Mouse (Mus musculus): Measurements from ENCODE around the gene Egfr. TPM values are rescaled to one million over a fixed set of nuclear protein-coding genes. Genes with fewer than 3 reads are reported as not detected.

The Egfr gene
- polyA plus RNA-seq, 1 experiment from 2014 or later: 14.5 TPM

GRCm38 (mm10) chr11:16769709-16770303 lies 17.8 kb downstream of the Egfr start:
- Histone ChIP-seq H3K27me3 (replicated peaks; ENCODE audit: insufficient read depth, low read length) (no peaks in the 10 kb centered on the region), H3K4me2 (replicated peaks; ENCODE audit: low read depth, low read length) (no peak overlapping the region), H3K4me3 (ENCODE audit: low read depth, low read length) (no peak overlapping the region), H3K4me1 (ENCODE audit: insufficient read depth, low read depth, low read length) (peaks cover 6% of the 10 kb centered on the region), H3K27ac (ENCODE audit: low read length) (peak overlapping the region; percentile 49), H3K9ac (replicated peaks; ENCODE audit: low read depth) (no peak overlapping the region), H3K9me3 (ENCODE audit: low read length) (no peaks in the 10 kb centered on the region), H3K36me3 (ENCODE audit: insufficient read depth, low read length) (no peaks in the 10 kb centered on the region)
- DNase-seq (ENCODE audit: low spot score) (peak; percentile 52), ATAC-seq (peak; percentile 83)
- peak; percentile 26; the same call in 1 of the 2 replicates for TF ChIP-seq EP300 (IDR thresholded peaks at IDR 0.05)
- TF ChIP-seq CTCF (IDR thresholded peaks at IDR 0.05): no peak
- WGBS: 29% methylated on average over 3 of the region's 3 CpGs

DNA sequence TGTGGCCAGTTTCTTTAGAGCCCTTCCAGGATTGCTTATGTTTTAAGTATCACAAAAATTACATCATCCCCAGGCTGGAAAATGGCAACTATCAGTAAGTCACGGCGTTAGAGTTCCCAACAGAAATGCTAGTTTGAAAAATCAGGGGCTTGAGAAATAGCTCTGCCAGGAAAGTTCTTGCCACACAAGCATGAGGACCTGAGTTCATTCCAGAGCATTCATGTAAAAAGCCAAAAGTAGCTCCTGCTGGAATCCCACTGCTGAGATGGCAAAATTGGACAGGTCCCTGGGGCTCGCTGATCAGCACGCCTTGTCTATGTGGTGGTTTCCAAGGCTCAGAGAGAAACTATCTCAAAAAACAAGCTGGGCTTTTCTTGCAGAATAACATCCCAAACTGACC lies 19.0 kb downstream of the Egfr start:
- Histone ChIP-seq H3K27ac (ENCODE audit: low read length) (no peak overlapping the region), H3K36me3 (ENCODE audit: insufficient read depth, low read length) (no peaks in the 10 kb centered on the region), H3K4me3 (ENCODE audit: low read depth, low read length) (no peak overlapping the region), H3K4me1 (ENCODE audit: insufficient read depth, low read depth, low read length) (peaks cover 6% of the 10 kb centered on the region), H3K9me3 (ENCODE audit: low read length) (no peaks in the 10 kb centered on the region), H3K27me3 (replicated peaks; ENCODE audit: insufficient read depth, low read length) (no peaks in the 10 kb centered on the region), H3K9ac (replicated peaks; ENCODE audit: low read depth) (no peak overlapping the region), H3K4me2 (replicated peaks; ENCODE audit: low read depth, low read length) (no peak overlapping the region)
- TF ChIP-seq CTCF (IDR thresholded peaks at IDR 0.05) (no peak), EP300 (IDR thresholded peaks at IDR 0.05) (no peak)
- ATAC-seq (no peak), DNase-seq (ENCODE audit: low spot score) (peak; percentile 24)
- WGBS: 61% methylated on average over 4 of the region's 4 CpGs

DNA sequence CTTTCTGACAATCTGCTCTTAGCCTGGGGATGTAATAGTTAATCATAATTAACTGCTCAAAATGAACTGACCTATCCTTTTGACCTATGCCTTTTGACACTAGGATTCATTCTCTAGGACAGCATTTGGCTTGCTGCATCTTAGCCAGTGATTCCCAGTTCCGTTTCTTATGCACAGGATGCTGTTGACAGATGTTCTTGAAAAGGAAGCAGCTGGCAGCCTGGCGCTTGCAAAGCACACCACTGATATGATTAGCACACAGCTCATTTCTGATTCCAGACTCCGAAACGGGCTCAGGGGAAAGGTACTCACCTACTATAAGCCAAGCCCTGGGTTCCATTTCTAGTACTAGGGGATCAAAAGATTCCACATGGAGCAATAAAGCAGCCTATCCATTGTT lies 20.7 kb downstream of the Egfr start:
- Histone ChIP-seq H3K36me3 (ENCODE audit: insufficient read depth, low read length) (no peaks in the 10 kb centered on the region), H3K4me2 (replicated peaks; ENCODE audit: low read depth, low read length) (no peak overlapping the region), H3K27ac (ENCODE audit: low read length) (no peak overlapping the region), H3K4me3 (ENCODE audit: low read depth, low read length) (no peak overlapping the region), H3K4me1 (ENCODE audit: insufficient read depth, low read depth, low read length) (peaks cover 6% of the 10 kb centered on the region; the same call in 1 of the 2 replicates), H3K27me3 (replicated peaks; ENCODE audit: insufficient read depth, low read length) (no peaks in the 10 kb centered on the region), H3K9ac (replicated peaks; ENCODE audit: low read depth) (no peak overlapping the region), H3K9me3 (ENCODE audit: low read length) (no peaks in the 10 kb centered on the region)
- ATAC-seq (no peak), DNase-seq (ENCODE audit: low spot score) (peak; percentile 26)
- TF ChIP-seq CTCF (IDR thresholded peaks at IDR 0.05): no peak
- no peak for TF ChIP-seq EP300 (IDR thresholded peaks at IDR 0.05)
- WGBS: 23% methylated on average over 4 of the region's 4 CpGs

DNA sequence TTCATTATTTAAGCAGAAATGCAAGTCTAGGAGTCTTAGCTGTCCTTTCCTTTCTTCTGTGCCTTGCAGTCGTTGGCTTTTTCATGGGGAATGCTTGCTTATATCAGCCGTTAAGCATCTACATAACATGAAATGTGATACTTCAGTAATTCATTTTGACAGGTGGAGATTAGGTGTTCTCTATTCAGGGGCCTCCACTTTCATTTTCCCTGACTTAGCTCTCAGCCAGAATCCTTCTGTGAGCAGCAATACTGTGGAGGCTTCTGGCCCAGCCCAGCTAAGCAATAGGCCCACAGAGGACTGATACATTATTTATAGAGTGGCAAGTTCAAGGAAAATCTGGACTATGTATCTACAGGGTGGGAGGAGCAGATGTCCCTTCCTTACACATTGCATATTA lies 25.0 kb downstream of the Egfr start:
- no peaks in the 10 kb centered on the region for H3K27me3 ChIP-seq (replicated peaks; ENCODE audit: insufficient read depth, low read length)
- no peaks in the 10 kb centered on the region for H3K9me3 ChIP-seq (ENCODE audit: low read length)
- H3K4me3 ChIP-seq (ENCODE audit: low read depth, low read length): no peak overlapping the region
- TF ChIP-seq CTCF (IDR thresholded peaks at IDR 0.05) (no peak), EP300 (IDR thresholded peaks at IDR 0.05) (no peak)
- H3K4me2 ChIP-seq (replicated peaks; ENCODE audit: low read depth, low read length): no peak overlapping the region
- no peak for DNase-seq (ENCODE audit: low spot score)
- no peak for ATAC-seq
- WGBS: 34% methylated on average over 2 of the region's 2 CpGs
- H3K27ac ChIP-seq (ENCODE audit: low read length): no peak overlapping the region
- H3K4me1 ChIP-seq (ENCODE audit: insufficient read depth, low read depth, low read length): 0 out of 2 replicates have a peak, but pooled peaks cover 2% of the 10 kb centered on the region
- no peaks in the 10 kb centered on the region for H3K36me3 ChIP-seq (ENCODE audit: insufficient read depth, low read length)
- H3K9ac ChIP-seq (replicated peaks; ENCODE audit: low read depth): no peak overlapping the region

DNA sequence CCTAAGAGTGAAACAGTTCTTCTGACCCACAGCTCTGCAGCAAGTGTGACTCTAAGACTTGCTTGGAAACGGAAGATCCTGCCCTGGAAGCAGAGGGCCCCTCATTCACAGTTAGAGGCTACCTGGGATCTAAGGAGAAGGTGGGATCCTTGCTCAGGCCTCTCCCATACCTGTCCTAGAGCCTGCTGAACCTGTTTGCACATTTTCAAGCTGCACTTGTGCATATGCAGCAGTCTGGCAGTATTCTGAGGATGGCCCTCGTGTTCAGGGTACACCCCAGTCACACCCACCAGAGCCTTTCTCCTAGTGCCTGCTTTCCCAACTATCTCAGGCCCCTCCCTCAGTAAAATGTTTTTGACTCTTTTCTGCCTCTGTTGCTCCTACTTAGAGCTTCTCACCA lies 29.6 kb downstream of the Egfr start:
- TF ChIP-seq EP300 (IDR thresholded peaks at IDR 0.05): no peak
- no peak for TF ChIP-seq CTCF (IDR thresholded peaks at IDR 0.05)
- Histone ChIP-seq H3K4me3 (ENCODE audit: low read depth, low read length) (no peak overlapping the region), H3K9me3 (ENCODE audit: low read length) (no peaks in the 10 kb centered on the region), H3K4me1 (ENCODE audit: insufficient read depth, low read depth, low read length) (peaks cover 5% of the 10 kb centered on the region; the same call in 1 of the 2 replicates), H3K36me3 (ENCODE audit: insufficient read depth, low read length) (no peaks in the 10 kb centered on the region), H3K27me3 (replicated peaks; ENCODE audit: insufficient read depth, low read length) (no peaks in the 10 kb centered on the region), H3K9ac (replicated peaks; ENCODE audit: low read depth) (no peak overlapping the region), H3K4me2 (replicated peaks; ENCODE audit: low read depth, low read length) (no peak overlapping the region), H3K27ac (ENCODE audit: low read length) (no peak overlapping the region)
- DNase-seq (ENCODE audit: low spot score) (no peak), ATAC-seq (no peak; the same call in 1 of the 2 replicates)
- WGBS: 57% methylated on average over 2 of the region's 2 CpGs

GRCm38 (mm10) chr11:16783926-16784659 lies 32.1 kb downstream of the Egfr start:
- H3K9ac ChIP-seq (replicated peaks; ENCODE audit: low read depth): no peak overlapping the region
- H3K4me1 ChIP-seq (ENCODE audit: insufficient read depth, low read depth, low read length): peaks cover 5% of the 10 kb centered on the region; the same call in 1 of the 2 replicates
- TF ChIP-seq EP300 (IDR thresholded peaks at IDR 0.05) (peak; percentile 84), CTCF (IDR thresholded peaks at IDR 0.05) (no peak)
- no peaks in the 10 kb centered on the region for H3K9me3 ChIP-seq (ENCODE audit: low read length)
- no peak overlapping the region for H3K4me3 ChIP-seq (ENCODE audit: low read depth, low read length)
- H3K36me3 ChIP-seq (ENCODE audit: insufficient read depth, low read length): no peaks in the 10 kb centered on the region
- peak overlapping the region; percentile 63 for H3K27ac ChIP-seq (ENCODE audit: low read length)
- WGBS: 29% methylated on average over 8 of the region's 8 CpGs
- ATAC-seq (peak; percentile 92), DNase-seq (ENCODE audit: low spot score) (peak; percentile 75)
- H3K4me2 ChIP-seq (replicated peaks; ENCODE audit: low read depth, low read length): no peak overlapping the region; the same call in 1 of the 2 replicates
- no peaks in the 10 kb centered on the region for H3K27me3 ChIP-seq (replicated peaks; ENCODE audit: insufficient read depth, low read length)

Data from lung, postnatal 0 days (tissue).